ENCODE assay signal across 14 mouse cellular contexts in genomic region chr12:70015936-70016335, GRCm38 (mm10). TPM values are rescaled to one million over a fixed set of nuclear protein-coding genes. Genes with fewer than 3 reads are reported as not detected.
DNase-seq lines count a peak whose midpoint lies in the region; ATAC-seq and TF ChIP-seq lines count a peak whose summit lies in the region.
"Had no signal": no experiment of that assay in that cellular context is flagged by ENCODE, and none has a peak within 500 bp of the region (broad histone marks: within the 10 kb centered on the region; RNA-seq: fewer than 3 reads in every experiment).

No protein-coding gene starts in this region.

- intact Hi-C loops in gastrocnemius, adult 2 months (cut with DNase I) = loop anchor here (5.0 kb wide), 1 partner anchor 54 kb away; no protein-coding TSS in a partner anchor
- intact Hi-C loops in heart, postnatal 10 days (cut with DNase I) = no loop called here

- no peak overlapping the region for H3K4me3 ChIP-seq in gastrocnemius, adult 2 months
- no peak overlapping the region for H3K4me3 ChIP-seq in liver, postnatal 0 days (ENCODE audit: low read depth, low read length)
- H3K4me3 ChIP-seq: erythroblast, embryonic 14.5 days; midbrain, embryonic 15.5 days had no signal

- H3K9ac ChIP-seq in liver, postnatal 0 days (replicated peaks) = no peak overlapping the region
- H3K9ac ChIP-seq: hindbrain, embryonic 14.5 days; midbrain, embryonic 15.5 days had no signal

- 72% methylated on average over 4 of the region's 4 CpGs for WGBS in liver, postnatal 0 days (ENCODE audit: insufficient replicate concordance)

- no peak for TF ChIP-seq CTCF in gastrocnemius, adult 2 months (IDR thresholded peaks at IDR 0.05)
- no peak for TF ChIP-seq CTCF in liver, postnatal 0 days (IDR thresholded peaks at IDR 0.05; ENCODE audit: low read depth)

- ATAC-seq in liver, postnatal 0 days = no peak
- ATAC-seq: midbrain, embryonic 15.5 days had no signal

- H3K4me2 ChIP-seq in liver, postnatal 0 days (ENCODE audit: low read depth, low read length) = no peak overlapping the region
- H3K4me2 ChIP-seq: hindbrain, embryonic 14.5 days; midbrain, embryonic 15.5 days had no signal

- TF ChIP-seq EP300 in liver, postnatal 0 days (IDR thresholded peaks at IDR 0.05; ENCODE audit: low read depth) = no peak

- 0 out of 2 replicates have a peak, but pooled peaks cover under 1% of the 10 kb centered on the region for H3K9me3 ChIP-seq in liver, postnatal 0 days (ENCODE audit: low read length)
- H3K9me3 ChIP-seq: midbrain, embryonic 15.5 days had no signal

- peak overlapping the region; percentile 75 for H3K27ac ChIP-seq in gastrocnemius, adult 2 months
- H3K27ac ChIP-seq in liver, postnatal 0 days (ENCODE audit: low read depth) = no peak overlapping the region
- H3K27ac ChIP-seq: hindbrain, embryonic 14.5 days; midbrain, embryonic 15.5 days had no signal

- H3K27me3 ChIP-seq in liver, postnatal 0 days (ENCODE audit: insufficient read depth, low read length) = no peaks in the 10 kb centered on the region
- H3K27me3 ChIP-seq: midbrain, embryonic 15.5 days had no signal

- peak; percentile 19 for DNase-seq in gastrocnemius, adult 2 months
- DNase-seq in gastrocnemius, postnatal 4 days (ENCODE audit: low spot score in 2 of 2) = no peak
- peak; percentile 25 to 31 for DNase-seq in left cerebral cortex, adult 9 months (ENCODE audit: low spot score in 2 of 2)
- DNase-seq in left cerebral cortex, adult 18-20 months (ENCODE audit: low spot score in 2 of 2) = no peak
- peak; percentile 18 to 25 for DNase-seq in heart, postnatal 10 days
- DNase-seq in yolk sac, embryonic 10.5 days (ENCODE audit: low spot score) = peak; percentile 35
- no peak for DNase-seq in liver, postnatal 0 days
- DNase-seq: kidney, adult 11 months; kidney, postnatal 36 days; liver; right cerebral cortex, postnatal 14 days had no signal

- H3K36me3 ChIP-seq in liver, postnatal 0 days (replicated peaks; ENCODE audit: insufficient read depth, low read length) = 0 out of 2 replicates have a peak, but pooled peaks cover 11% of the 10 kb centered on the region

- H3K4me1 ChIP-seq in liver, postnatal 0 days (ENCODE audit: insufficient read depth) = no peaks in the 10 kb centered on the region
- H3K4me1 ChIP-seq: midbrain, embryonic 15.5 days had no signal

RNA-seq across cellular contexts. Expression of gene Sav1, which starts 29.1 kb away (rescaled TPM):
- 10 to 100 TPM; 42.9 to 53.6 TPM for total RNA-seq in gastrocnemius, adult 2 months (2021)
- total RNA-seq in gastrocnemius, postnatal 4 days (2021) = 10 to 100 TPM; 63.2 to 65.8 TPM
- 10 to 100 TPM; 17.7 to 18.1 TPM for total RNA-seq in left cerebral cortex, adult 18-20 months (2021)
- 10 to 100 TPM; 37.9 to 40.7 TPM for total RNA-seq in heart, postnatal 10 days (2021)
- polyA plus RNA-seq in liver, postnatal 0 days (2015; fragmentation: Nextera tagmentation; extraction: Ambion mirVana) = 3.4 and 3.6 TPM in 2 replicates

Comparison
In these comparisons a context has a peak if more than half of its experiments do, and no peak if none do; other contexts are left out.
1. DNase-seq: peak in gastrocnemius, adult 2 months (single experiment), left cerebral cortex, adult 9 months (2 of 2), heart, postnatal 10 days (2 of 2) and yolk sac, embryonic 10.5 days (single experiment); none in gastrocnemius, postnatal 4 days (0 of 2), left cerebral cortex, adult 18-20 months (0 of 2) and liver, postnatal 0 days (single experiment).